Mouse (Mus musculus): ENCODE measurements around the gene Dut.

Dut gene

DNA sequence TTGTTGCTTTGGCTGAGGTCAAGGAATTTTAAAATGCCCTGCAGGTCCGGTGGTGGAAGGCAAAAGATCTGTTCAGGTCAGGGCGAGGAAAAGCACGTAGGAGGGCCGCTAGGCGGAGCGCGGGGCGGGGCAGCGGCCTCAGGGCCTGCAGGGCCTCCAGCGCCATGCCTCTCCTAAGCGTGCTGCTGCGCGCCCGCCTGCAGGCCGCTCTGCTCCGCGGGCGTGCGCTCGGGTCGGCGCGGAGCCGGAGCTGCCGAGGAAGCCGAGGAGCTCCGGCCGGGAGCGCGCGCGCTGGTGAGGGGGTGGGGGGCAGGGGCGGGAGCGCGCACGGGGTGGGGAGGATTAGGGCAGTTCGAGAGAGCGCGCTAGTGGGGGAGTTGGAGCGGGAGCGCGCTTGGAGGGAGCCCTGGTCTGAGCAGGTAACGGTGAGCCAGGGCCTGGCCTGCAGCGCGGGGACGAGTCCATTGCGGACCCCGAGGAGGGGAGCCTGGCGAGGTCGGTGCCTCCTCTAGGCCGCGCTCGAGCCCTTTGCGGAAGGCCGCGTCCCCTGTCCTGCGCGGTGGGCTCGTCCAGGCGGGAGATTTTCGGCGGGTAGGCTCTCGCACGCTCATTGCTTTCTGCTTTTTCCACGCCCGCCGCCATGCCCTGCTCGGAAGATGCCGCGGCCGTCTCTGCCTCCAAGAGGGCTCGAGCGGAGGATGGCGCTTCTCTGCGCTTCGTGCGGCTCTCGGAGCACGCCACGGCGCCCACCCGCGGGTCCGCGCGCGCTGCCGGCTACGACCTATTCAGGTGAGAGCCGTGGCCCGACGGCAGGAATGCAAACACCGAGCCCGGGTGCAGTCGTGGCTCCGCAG, at the start of gene Dut:
Dut (plus strand) TSS at position 83 of the 854 bp plus-strand sequence.
- DNase-seq (ENCODE audit: low spot score) = peak; percentile 89

DNA sequence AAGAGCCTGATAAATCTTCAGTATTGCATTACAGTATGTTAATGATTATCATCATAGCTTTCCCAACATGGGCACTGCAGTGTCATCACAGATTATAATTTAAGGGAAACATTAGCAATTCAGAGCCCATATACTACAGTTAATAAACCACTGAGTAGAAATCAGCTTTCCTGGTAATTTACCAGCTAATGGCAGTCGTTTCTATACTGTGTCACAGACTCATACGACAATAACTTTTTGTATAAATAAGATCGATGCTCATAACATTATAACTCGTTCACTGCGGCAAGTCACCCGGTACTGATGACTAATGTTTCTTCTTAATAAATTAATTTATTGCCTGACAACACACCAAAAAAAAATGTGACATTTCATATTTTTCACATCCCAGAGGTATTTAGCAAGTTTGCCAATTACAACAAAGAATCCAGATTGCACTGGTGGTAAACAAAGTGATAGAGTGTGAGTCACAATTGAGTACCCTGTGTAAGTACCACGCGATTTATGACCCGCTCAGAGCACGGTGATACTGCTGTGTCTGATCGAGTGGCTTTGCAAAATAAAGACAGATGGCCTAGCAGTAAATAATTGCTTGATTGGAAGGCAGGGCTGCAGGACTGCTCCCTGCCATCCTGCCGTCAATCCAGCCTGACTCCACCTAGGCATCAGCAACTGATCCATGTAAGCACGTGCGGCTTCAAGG, 37.9 kb upstream of the Dut start:
- DNase-seq (ENCODE audit: low spot score) = no peak

DNA sequence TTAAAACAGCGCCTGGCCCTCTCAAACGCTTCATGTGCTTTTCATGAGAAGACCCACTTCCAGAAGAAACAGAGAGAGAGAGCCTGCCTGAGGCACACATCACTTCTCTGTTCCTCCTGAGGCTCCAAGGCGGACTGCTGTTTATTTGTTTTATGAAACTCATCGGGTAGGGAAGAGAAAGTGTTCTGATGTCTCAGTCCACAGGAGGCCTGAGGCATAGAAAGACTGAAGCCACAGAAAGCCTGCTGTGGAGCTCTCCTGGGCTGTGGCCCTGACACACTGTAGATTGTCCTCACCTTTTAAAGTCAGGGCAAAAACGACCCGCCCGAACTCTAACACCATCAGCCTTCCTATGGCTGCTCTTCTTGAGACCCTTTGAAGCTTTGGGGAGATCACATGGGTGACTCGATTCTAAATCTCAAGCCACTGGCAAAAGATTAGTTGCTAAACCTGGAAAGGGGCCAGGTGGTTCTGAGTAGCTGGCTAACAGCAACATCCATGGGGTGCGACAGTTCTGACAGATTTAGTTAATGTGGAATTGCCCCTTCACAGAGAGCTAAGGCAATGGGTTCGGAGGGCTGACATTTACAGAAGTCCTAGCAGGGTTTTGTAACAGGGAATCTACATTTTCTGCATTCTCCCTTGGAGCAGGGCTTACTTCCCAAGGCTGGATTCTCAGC, 35.0 kb upstream of the Dut start:
- DNase-seq (ENCODE audit: low spot score) = no peak

DNA sequence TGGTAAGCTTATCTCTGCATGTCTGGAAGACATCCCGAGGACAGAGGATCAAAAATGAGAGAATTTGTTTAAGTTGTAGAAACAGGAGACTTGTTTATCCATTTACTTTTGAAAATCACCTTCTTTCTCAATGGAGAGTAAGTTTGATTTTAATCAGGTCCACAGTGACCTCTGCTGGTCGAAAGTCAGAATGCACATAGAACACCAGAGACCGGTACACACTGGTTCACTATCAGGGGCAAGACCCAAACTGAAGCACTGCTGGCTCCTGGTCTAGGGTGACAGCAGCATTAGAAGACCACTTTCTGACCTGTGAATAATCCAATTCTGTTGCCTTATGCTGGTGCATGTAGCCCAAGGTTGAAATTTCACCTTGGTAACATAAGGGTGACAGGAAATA, 32.4 kb upstream of the Dut start:
- DNase-seq (ENCODE audit: low spot score) = peak; percentile 42

DNA sequence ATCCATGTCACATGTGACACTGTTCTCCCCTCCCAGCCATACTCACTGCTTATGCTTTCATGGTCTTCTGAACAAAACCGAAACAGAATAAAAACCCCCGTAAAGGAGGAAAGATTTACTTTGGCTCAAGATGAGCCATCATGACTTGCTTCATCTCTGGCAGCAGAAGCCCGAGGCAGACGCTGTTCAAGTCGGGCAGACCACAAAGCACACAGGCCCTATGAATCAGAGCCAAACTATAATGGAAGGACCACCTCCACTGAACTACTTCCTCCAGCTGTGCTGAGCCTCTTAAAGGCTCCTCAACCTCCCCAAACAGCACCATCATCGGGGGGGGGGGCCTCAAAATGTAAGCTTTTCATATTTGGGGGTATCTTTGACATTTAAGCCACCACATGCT, 29.7 kb upstream of the Dut start:
- DNase-seq (ENCODE audit: low spot score) = no peak

DNA sequence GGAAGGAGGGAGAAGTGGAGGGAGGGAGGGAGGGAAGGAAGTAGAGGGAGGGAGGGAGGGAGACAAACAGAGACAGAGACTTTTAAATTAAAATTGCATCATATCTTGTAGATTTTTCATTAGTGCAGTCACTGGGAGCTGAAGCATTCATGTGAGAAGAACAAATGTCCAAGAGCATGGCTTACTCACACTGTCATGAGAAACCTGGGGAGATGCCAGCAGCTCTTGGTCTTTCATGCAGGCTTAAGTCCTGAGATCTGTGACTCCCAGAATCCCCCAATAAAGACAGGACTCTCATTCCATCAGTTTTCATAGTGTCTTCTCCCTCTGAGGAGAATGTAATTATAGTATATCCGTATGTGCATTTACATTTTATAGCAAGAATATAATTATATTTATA, 28.4 kb upstream of the Dut start:
- no peak for DNase-seq (ENCODE audit: low spot score)

DNA sequence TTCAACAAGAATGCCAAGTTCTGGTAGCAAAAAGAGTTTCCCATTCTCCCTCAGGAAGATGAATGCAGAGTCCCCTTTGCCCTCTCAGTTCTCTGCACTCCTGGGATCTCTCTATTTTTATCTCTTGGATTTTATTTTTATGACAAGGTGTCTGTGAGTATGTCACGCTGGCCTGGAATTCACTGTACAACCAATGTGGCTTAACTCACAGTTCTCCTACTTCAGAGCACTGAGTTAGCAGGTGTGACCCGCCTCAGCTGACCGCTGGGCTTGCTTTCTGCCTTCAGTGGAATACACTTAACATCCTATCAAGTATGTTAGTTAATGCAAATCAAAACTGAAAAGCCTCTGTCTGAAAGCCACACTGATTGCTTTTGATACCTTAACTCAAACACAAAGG, 27.7 kb upstream of the Dut start:
- no peak for DNase-seq (ENCODE audit: low spot score)

DNA sequence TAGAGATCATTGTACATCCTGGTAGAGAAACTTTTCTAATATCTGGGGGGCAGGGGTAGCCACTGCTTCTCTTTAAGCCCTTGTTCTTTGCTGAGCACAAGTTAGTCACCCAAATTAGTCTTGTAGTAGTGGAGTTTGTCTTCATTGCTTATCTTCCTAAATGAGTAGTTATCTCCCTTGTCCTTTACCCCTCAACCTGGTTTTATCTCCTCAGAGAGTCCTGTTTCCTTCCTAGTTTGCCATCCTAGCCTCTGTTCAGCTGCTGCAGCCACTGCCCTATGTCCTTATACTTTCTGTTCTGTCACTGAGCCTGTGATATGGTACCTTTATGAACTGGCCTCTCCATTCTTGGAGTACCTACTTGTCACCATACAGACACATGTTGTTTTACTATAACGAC, 25.3 kb upstream of the Dut start:
- no peak for DNase-seq (ENCODE audit: low spot score)

DNA sequence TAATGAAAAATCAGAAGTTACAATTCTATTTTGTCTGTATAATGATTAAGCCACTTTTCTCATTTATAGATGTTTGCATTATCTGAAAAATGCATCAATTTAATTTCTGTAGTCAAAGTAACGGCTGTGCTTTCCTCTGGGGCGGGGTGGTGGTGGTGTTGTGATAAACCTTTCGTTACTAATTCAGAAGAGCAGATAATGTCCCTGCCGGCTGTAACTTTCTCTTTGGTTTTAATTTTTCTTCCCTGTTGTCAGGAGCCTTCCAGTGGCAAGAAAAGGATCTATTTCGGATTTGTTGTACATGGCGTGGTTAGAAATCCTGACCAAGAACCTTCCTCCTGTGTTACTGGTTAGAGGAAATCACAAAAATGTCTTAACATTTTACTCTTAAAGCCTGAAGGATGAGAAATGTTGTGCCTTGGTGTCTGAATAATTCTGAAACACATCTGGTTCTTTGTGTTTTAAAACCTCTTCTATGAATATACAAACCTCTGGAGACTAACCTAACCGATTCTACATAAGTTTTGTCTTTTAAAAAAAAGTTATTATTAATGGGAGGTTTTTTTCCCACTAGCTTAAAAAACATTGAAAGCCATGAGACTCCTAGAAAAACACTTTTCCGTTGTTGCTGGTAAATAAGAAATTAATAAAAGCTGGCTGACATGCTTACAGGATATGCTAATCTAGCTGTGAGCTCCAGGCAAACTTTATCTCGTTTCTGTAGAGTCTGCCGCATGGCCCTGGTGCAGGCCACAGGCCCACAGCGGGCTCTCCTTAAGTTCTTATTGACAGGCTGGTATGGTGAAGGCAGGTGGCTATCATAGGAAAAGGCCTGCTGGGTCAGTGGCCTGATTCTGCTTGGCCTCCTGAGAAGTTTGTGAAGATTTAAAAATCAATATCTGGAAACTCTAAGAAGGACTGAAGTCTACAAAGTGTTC, 18.2 kb upstream of the Dut start:
- no peak for DNase-seq (ENCODE audit: low spot score)

DNA sequence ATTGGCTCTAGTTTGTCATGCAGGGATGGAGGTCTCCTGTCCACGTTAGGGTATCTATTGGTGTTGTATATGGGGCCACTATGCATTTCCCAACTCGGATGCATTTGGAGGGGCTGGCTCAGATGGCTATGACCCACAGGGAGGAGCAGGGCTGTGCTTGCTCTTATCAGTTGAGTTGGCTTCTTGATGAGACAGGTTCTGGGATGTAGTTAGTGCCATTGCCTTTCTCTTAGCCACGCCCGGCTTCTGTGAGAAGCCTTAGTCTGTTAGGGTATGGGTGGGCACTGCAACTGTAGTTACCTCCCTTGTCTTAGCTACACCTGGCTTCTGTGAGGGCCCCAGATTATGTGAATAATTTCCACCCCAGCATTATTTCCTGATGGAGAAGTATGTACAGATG, 14.8 kb upstream of the Dut start:
- no peak for DNase-seq (ENCODE audit: low spot score)

DNA sequence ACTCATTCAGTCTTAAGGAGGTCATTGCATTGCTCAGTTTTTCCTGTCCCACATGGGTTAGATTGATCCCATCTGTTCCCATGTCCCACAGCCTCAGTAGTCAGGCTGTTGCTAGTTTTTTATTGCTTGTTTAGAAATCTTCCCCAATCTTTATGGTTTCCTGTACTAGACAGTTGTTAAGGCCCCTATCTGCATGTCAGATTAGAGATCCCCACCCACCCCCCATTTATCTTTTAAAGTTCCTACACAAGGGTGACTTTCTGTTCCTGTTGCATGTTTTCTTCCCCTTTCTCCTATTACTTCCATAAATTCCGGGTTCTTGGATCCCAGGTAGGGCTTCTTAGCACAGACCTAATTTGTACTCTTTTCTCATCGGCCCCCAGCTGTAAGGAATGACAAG, 13.5 kb upstream of the Dut start:
- DNase-seq (ENCODE audit: low spot score) = no peak

DNA sequence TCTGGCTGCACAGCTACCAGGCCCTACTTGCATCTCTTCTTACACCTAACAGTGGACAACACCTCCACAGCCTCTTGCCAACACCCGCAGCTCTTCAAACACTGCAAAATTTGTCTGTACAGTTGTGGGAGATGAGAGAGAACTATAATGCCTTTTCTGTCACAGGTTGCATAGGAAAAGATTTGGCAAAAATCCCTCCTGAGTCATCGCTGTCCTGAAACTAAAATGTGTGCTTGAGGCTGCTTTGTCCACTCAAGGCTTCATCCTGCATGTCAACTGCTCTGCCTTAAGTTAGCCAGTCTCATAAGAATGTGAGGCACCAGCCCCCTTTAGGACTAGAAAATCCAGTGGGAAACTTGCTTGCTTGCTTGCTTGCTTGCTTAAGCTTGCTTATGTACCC, 12.9 kb upstream of the Dut start:
- DNase-seq (ENCODE audit: low spot score) = no peak

DNA sequence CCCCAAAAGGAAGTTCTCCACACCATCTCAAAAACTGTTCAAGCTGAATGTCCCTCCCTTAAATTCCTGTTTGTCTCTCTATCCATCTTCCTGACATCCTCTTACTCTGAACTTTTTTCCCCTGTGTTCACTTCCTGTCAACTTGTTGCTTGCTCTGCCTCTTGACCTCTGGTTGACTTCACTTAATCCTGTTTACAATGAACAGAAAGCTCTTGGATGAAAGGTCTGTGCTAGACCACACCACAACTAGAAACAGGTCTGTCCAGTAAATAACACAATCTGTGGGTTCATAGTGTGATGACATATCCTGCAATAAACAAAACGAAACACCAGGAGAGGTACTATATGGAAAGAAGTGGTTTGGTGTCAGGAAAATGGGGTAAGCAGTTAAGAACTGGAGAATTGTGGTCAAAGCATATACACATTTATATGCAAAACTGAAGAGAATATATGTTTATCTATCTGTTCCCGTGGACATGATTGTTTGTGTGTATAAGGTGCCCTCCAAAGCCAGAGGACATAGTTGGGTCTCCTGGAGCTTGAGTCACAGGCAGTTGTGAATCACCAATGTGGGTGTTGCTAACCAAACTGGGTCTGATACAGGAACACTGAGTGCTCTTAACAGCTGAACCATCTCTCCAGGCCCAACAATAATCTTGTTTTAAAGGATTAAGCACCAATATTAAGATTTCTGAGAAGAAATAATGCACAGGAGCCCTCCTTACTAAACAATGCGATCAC, 1.3 kb upstream of the Dut start:
- no peak for DNase-seq (ENCODE audit: low spot score)

DNA sequence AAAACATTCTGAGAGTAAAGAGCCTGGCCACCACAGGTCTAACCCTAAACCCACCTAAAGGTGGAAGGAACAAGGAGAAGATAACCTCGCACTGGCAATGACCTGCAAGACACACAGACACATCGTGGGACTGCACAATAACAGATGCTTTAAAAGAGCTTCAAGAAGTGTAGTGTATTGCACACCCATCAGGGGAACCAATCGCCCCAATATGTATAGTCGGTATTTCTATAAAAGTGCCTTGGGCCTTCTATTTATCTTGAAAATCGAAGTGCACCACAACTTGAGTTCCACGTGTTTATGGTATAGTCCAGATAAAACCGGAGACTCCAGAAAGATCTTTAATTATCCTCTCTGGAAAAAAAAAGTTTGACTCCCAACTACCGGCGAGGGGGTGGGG, 321 bp upstream of the Dut start:
- no peak for DNase-seq (ENCODE audit: low spot score)

DNA sequence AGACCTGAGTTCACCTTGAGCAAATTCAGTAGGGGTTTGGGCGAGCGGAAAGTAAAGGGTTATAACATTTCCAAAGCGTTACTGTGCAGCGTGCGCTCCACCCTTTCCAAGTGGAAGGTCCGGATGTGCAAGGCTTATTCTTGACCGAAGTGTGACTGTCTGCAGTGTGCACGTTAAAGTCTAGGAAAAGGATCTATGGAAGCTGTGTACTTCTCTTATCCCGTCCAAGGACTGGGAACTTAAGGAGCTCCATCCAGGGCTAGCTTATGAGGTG, 909 bp downstream of the Dut start:
- no peak for DNase-seq (ENCODE audit: low spot score)

DNA sequence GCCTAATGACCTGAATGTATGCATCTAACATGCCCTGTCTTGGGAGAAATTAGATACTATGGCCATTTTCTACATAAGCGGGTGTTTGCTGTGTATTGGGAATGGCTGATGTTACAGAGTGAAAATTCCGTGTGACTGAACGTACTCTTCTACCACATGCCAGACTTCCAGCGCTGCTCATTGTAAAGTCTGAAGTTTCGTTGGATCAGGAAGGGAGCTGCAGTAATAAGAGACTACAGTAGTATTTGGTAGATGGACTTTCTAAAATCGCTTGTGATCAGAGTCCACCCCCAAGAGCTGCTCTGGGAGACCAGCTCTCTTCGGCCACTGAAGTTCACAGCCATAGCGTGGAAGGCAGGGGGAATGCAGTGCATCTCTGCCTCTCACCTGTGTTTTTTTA, 1.3 kb downstream of the Dut start:
- no peak for DNase-seq (ENCODE audit: low spot score)

DNA sequence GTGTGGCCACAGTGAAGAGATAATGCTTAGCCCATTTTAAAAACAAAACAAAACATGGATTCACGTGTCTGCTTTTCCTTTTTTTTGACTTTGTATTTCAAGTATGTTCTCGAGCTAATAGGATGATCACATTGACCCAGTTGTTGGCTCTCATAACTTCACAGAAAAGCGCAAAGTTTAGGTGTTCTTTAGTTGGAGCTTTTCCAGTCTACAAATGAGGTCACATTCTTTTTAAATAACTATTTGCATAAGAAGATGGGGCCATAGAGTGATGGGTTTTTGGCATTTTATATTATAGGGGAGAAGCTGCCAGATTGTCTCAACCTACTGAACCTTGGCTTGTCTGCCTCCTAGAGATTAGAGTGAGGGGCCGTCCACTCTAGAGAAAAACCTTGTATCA, 2.3 kb downstream of the Dut start:
- DNase-seq (ENCODE audit: low spot score) = no peak

DNA sequence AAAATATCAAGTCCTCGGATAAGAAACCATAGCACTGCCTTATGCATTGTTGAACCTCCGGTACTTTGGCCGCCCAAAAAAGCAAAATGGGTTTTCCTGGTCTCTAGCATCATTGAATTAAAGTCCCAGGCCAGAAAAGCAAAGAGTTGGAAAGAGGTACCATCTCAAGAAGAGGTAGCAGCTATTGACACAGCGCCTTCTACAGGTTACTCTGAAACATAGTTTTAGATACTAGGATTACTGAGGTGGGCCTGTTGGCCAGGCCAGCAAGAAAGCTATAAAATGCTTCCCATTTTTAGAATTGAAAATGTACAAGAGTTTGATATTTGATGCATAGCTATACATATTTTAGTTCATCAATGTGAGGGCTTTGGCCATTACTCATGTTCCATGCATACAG, 2.9 kb downstream of the Dut start:
- no peak for DNase-seq (ENCODE audit: low spot score)

DNA sequence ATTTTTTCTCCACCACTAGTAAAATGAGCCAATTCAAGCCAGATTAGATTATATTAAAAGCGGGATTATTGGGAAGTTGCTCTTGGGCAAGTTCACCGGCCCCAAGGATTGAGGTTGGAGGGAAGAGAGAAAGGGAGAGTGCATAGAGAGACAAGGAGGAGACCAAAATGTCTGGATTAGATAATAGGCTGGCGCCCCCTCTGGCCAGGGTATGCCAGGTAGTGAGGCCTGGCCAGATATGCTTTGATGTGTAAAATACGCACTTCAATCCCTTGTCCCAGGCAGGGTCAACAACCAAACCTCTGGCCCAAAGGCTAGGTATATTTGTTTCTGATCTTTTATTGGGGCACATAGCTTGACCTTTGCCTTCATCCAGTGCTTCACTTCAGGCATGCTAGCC, 4.8 kb downstream of the Dut start:
- no peak for DNase-seq (ENCODE audit: low spot score)

DNA sequence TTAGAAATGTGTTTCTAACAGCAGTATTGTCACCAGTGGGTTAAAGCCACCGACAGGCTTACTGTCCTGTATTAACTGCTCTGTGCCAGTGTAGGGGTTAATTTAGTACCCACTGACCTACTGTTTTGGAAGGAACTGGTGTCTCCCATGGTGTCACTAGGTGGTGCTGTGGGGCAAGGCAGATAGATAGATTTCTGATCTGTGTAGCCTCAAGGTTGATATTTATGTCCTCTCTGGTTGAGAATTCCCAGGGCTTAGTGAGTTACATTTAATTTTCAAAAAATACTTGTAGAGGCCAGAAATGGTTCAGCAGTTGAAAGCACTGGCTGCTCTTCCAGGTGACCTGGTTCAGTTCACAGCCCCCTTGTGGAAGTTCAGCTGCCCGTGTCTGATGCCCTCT, 5.3 kb downstream of the Dut start:
- peak; percentile 34 for DNase-seq (ENCODE audit: low spot score)

DNA sequence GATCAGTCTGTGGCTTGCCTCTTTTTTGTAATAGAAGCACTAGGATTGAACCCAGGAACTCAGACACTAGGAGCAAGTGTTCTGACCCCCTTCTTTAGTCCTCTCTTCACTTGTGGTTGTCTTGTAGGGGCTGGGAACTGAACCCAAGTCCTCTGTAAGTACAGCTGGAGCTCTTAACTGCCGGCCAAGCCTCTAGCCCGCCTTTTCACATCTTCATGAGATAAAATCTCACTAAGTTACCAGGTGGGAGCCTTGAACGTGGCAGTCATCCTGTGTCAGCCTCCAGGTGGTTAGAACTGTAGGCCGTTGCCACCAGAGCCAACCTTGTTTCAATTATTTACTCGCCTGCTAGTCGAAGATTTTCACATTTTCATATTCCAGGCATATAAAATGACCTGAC, 6.7 kb downstream of the Dut start:
- no peak for DNase-seq (ENCODE audit: low spot score)

DNA sequence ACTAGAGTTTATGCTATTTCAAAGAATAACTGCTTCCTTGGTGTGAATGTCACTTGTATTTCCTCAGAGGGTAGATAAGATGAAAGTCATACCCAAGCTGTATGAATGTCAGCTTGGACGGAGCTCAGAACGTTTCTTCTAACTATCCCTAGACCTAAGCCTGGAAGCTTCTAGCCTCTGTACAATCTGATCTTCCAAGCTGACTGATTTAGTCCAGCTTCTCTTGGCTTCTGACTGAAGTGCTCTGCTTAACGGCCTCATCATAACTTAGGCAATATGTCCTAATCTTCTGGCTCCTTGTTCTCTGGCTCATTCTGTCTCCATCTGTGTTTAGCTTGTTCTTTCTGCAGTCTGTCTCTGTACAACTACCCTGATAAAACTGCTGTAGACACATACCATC, 7.6 kb downstream of the Dut start:
- DNase-seq (ENCODE audit: low spot score) = no peak
